Mouse (Mus musculus) liver (tissue): ENCODE measurements at regions not wholly inside any gene's neighbourhood (a gene's known extent, or its start where the extent isn't known, plus 50 kb on each side); places are given as distances from the start of the nearest gene placed in this dataset.
A peak's percentile ranks its signal among the peaks of the same experiment; 100 is the strongest.

ENCODE experiments used
- DNase-seq: peaks from one replicate; pipeline ENCODE4 v3.0.0-alpha.2; 2020; ENCODE audit warnings: mixed read lengths

DNA sequence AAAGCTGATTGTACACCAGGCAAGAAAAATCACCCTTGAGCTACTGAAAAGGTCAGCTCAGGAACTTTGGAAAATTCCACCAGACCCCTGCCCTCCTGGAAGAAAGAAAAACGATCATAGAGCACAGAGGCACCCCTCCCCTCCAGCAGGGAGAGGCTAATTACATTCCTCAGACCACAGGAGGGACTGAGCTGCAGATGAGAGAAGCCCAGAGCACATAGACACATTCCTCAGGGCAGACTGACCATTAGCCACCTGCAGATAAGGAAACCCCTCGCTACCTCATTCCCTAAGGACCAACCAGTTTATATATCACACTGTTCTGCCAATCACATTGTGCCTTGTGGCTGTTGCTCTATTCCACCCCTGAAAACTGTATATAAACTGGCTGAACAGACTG is 230.3 kb downstream of the Parp8 start:
- DNase-seq: no peak

DNA sequence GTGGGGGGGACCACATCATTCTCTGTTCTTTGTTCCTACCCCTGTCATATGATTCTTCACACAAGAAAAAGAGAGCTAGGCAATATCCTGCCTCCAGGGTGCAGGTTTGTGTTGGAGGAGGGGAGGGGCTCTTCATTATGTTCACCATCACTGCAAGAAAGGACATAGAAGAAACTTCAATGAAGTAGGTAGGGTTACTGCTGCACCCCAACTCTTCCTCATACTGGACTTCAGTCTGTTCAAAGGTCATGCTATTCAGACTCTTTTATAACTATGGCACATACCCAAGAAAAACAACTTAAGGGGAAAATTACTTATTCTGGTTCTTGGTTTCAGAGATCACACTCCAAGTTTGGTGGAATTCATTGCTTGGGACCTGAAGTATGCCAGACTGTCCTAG is 243.7 kb downstream of the Parp8 start:
- no peak for DNase-seq

DNA sequence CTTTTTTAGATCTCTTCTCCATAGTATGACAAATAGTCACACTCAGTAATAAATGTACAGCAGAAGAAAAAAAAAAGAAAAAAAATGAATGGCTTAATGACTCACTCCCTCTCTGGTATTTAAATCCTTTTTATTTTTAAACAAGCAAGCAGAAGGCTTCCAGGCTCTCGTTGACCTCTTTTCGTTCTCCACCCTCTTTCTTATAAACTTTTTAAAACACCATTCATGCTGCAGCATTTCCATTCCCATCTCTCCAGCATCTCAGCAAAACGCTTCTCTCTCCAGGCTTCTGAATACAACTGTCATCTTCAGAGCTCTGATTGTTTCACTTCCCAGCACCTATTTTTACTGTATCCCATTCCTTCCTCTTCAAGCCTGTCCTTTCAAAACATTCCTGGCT is 259.8 kb downstream of the Parp8 start:
- DNase-seq: no peak

- DNase-seq: no peak
Observed at GRCm38 (mm10) chr13:116759912-116760311, 265.4 kb downstream of the Parp8 start.

DNA sequence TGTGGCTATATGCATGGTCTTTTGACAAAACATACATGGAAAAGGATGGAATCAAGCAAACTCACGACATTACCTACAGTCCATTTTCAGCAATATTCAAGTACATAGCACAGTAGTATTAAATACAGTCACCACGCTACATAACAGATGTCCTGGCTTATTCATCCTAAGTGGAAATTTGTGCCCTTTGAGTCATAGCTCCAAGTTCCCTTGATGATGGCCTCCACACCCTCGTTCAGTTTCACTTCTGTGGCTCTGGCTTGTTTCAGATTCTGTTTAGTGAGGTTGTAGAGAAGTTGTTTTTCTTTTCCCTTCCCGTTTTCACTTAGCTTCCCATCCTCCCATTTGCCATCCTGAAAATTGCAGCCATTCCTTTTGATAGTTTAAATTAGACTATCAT is 284.5 kb downstream of the Parp8 start:
- no peak for DNase-seq

- no peak for DNase-seq
Observed at GRCm38 (mm10) chr13:116723361-116724153, 301.8 kb downstream of the Parp8 start.

DNA sequence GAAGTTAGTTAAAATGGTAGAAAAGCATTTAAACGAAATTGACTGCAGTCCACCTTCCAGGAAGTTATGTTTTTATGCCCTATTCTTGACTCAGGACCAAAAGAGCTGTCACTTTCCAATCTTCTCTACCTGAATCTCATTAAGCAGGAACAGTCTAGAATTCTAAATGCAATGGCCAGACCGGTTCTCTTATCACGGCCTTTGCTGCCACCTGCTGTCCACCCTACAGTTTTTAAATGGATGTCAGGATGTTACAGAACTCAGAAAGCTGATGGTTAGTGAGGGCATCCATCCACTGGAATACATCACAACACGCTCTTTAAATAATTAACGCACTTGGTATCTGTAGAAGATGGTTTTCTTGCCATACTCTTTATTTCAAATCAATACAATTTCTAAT is 310.5 kb downstream of the Parp8 start:
- DNase-seq: peak; percentile 26

DNA sequence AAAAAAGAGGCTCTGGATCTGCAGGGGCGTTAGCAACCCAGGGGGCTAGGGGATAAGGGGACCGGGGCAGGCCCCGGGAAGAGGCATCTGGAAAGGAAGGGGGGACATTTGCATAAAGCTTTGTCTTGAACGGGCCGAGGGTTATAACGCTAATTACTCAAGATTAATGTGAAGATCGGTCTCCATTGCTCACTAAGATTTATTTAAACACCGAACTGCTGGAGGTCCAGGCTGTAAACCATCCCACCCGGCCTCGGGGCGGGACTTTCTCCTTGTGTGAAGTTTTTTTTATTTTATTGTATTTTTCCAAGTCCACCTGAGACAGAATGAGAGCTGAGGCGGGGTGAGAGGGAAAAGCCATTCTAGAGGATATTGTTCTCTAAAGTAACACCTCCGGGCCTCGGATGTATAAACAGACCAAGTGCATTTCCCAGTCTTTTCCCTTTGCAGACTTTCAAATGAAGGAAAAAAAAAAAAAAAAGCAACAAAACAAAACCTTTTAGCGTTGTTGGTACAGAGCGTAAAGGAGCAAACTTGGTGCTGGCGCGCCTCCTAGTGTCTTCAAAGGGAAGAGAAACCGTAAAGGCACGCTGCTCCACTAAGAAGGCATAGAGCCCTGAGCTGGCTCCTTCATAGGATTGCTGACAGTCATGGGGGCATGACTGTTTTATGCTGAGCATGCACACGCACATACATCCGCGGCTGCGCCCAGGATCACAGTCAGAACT is 313.3 kb downstream of the Parp8 start:
- peak; percentile 56 for DNase-seq

- DNase-seq: no peak
Observed at GRCm38 (mm10) chr13:116711148-116711865, 314.0 kb downstream of the Parp8 start.

DNA sequence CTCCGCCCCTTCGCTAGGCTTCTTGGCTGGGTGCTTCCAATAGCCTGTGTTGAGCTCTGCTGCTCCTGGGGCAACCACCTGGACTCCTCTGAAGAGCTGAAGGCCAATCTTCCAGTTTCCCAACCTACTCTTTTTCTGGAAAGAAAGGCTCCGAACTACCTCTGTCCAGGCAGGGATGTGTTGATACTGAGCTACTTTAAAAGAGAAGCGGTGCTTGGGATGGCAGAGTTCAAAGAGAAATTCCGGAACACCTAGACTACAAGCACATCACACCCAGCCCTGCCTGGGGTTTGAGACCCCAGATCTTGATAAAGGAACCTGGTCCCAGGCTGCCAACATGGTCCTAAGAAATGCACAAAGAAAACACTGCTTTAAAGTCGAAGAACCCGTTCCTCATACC is 315.7 kb downstream of the Parp8 start:
- DNase-seq: no peak

DNA sequence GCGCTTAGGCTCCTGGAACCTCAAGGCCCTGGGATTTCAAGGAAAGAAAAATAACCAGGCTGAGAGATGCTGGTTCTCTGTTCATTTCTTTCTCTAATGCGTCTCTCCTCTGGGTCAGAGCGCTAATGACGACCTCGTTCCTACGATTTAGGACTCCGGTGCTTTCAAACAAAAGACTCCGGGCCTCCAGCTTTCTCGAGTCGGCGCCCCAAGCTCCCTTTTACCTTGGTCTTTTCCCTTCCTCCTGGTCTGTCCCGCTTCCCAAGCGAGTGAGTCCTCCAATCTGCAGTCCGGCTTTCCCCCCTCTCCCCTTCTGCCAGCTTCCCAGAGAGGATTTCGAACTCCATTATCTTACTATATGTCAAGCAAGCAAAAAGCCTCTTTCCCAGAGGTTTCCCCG is 316.5 kb downstream of the Parp8 start:
- no peak for DNase-seq

- no peak for DNase-seq
Observed at GRCm38 (mm10) chr13:116708456-116708780, 316.9 kb downstream of the Parp8 start.

DNA sequence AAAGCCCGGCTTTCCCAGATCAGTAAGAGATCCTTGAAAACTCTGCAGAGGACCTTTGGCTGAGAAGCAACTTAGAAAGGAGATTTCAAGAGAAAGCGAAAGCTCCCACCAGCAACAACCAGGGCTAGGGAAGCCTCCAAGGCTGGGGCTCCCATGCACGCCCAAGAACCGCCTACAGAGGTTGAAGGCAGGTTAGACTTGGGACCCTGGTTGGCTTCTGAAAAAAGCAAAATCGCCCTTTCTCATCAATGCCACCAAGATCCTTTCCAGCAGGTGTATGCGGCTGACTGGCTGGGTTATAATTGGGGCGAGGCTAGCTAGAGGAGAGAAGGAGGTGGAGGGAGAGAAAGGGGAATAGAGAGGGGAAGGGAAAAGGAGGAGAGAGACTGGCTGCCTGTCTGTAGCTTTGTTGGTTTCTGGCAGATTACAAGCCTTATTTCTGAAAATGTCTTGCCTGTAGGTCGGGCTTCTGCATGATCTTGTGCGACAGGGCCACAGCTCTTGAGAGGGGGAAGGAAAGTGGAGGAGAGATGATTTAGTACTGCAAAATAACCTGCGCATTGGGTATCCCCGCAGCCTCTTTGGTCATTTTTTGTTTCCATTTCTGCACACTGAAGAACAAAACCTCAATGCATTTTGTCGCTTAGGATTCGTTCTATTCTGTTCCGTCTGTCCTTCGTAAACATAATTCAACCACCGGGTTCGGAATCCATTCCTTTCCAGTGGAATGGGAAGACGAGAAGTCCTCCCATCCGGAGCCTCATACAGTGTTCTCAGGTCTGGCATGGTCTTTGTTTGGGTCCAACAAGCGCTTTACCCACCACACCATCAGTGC is 317.5 kb downstream of the Parp8 start:
- no peak for DNase-seq

DNA sequence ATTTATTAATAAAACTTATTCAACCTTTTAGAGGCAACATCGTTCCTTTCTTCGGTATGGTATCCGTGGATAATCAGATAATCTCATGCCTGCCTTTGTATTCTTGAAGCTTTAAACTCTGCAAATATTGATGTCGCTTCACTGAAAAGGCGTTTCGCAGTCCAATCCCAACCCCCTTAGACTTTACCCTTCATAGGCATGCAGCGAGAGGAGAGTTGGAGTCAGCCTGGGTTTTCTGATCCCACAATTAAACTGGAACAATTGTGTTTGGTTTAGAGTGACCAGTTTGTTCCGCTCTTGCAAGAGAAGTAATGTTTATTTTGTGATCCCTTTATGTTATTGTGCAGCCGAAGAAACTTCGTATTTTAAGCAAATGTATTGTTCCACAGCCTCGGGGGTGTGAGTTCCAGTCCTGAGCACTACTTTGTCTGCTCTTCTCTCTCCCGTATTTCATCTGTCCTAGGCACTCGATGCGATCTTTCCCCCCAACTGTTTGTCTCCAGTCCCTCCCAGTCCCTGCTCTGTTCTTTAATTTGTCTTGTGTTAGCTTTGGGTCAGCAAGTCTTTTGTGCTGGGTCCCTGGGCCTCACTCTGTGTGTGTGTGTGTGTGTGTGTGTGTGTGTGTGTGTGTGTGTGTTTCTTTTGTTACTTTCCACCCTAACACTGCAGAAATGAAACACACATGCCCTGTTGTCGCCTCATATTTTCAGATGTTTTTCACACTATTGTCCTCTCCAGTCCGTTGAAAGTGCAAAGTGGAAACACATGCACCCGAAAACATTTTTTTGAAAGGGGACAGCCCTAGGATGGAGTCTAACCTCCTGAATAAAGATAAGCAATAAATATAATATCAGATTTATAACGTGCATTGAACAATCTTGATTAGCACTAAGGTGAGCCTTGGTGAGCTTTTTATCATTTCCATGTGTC is 318.7 kb downstream of the Parp8 start:
- no peak for DNase-seq

DNA sequence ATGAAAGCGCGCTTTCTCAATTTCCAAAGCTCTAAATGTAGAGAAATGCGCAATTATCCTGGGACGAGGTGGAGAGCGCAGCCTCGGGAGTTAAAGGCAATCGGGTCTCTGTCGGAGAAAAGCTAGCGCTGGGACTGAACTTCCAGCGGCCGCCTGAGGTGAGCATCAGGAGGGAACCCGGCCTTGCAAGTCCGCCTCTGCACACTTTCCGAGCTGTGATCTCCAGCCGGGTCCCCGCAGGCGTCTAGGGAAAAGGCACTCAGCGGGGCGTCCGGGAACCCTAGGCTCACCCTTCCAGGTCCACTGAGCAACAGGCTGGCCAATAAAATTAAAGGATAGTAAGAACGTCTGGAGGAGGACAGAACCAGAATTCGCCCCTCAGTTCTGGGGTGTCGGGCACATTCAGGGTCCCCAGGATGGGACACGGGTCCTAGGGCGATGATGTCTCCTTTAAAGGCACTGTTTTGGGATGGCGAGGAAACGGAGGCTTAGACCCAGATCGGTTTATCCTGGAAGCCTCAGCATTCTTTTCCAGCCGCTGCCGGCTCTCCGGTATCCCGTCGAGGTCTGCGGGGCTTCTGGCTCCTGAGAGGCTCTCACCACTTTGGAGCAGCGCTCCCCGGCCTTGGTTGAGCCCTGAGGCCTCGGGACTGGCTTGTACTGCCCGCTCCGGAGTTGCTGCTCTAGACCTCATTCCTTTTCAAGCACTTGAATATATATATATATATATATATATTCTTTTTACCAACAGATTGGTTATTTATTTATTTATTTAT is 319.5 kb downstream of the Parp8 start:
- DNase-seq: peak; percentile 12

DNA sequence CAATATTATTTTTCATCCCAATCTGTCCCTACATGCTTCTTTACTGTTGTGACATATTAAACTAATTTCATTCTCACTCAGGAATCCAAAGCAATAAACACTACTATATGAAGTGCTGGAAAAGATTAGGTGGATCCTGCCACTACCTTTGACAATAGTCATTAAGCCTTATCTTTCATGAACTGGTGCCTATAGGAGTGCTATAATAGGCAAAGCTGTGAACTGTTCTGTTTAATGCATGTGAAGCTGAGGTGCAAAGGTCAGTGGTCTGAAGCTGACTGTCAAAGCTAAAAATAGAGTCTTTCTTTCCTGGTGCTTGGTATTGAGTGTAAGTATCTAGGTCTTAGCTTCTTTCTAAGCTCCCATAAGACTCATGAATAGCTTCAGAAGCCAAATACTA is 336.6 kb downstream of the Parp8 start:
- no peak for DNase-seq
